Comparison of ENCODE assay signal across 9 mouse cellular contexts in the genomic region with DNA sequence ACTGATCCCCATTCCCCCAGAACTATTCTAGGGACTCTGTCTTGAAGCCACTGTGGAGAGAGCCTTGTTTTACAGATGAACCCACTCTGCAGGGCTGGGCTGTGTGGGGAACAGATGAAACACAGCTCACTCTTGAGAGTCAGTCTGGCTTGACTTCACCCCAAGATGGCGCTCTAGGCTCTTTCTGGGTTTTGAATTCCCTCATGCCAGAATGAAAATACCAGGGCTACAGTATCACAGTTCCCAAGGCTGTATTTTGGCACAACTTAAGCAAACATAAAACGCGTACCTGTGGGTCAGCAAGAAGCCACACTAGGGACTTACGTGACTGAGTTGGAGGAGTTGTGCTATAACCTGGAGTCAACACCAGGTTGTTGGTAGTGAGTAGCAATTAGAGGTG. TPM values are rescaled to one million over a fixed set of nuclear protein-coding genes. Genes with fewer than 3 reads are reported as not detected.
DNase-seq lines count a peak whose midpoint lies in the region; ATAC-seq lines count a peak whose summit lies in the region.
"Had no signal": no experiment of that assay in that cellular context is flagged by ENCODE, and none has a peak within 500 bp of the region (broad histone marks: within the 10 kb centered on the region; RNA-seq: fewer than 3 reads in every experiment).

No protein-coding gene starts in this region.

- H3K4me3 ChIP-seq in neural tube, embryonic 15.5 days (replicated peaks): no peak overlapping the region

- no peak overlapping the region for H3K9ac ChIP-seq in neural tube, embryonic 15.5 days (replicated peaks)

- no peak overlapping the region for H3K4me2 ChIP-seq in neural tube, embryonic 15.5 days

- peaks cover 14% of the 10 kb centered on the region; the same call in 1 of the 2 replicates for H3K36me3 ChIP-seq in neural tube, embryonic 15.5 days

- 43% methylated on average over 4 of the region's 4 CpGs for WGBS in neural tube, embryonic 15.5 days

- DNase-seq in neural tube, embryonic 10.5 days (ENCODE audit: extremely low spot score, low spot score): peak; percentile 42
- peak; percentile 64 for DNase-seq in ZHBTc4 (ENCODE audit: low read depth, low spot score)
- DNase-seq in embryo, embryonic 10.5 days (ENCODE audit: low spot score): peak; percentile 79
- DNase-seq in heart, postnatal 36 days: peak; percentile 81
- DNase-seq in layer of hippocampus, postnatal 14 days (ENCODE audit: low spot score in 2 of 2): peak; percentile 80 to 87
- DNase-seq in thymus, postnatal 14 days: peak; percentile 60

- intact Hi-C loops in heart, postnatal 36 days (cut with DNase I): loop anchor here (1.0 kb wide), 2 partner anchors 68 to 74 kb away; no protein-coding TSS in a partner anchor

- H3K27ac ChIP-seq in neural tube, embryonic 15.5 days (replicated peaks): no peak overlapping the region
- H3K27ac ChIP-seq: macrophage had no signal

- no peaks in the 10 kb centered on the region for H3K9me3 ChIP-seq in neural tube, embryonic 15.5 days (replicated peaks)

- no peaks in the 10 kb centered on the region for H3K27me3 ChIP-seq in neural tube, embryonic 15.5 days (replicated peaks)

- ATAC-seq in neural tube, embryonic 15.5 days (ENCODE audit: low FRiP score): no peak
- ATAC-seq in megakaryocyte, adult 5-6 weeks (ENCODE audit: poor library complexity, severe bottlenecking): peak; percentile 80

- 0 out of 2 replicates have a peak, but pooled peaks cover 8% of the 10 kb centered on the region for H3K4me1 ChIP-seq in neural tube, embryonic 15.5 days

RNA-seq across cellular contexts. Expression of gene Khk, which starts 8.9 kb away (rescaled TPM):
- polyA plus RNA-seq in neural tube, embryonic 15.5 days (2015; fragmentation: Nextera tagmentation; extraction: Ambion mirVana): 12.7 and 17.0 TPM in 2 replicates
- 10 to 100 TPM; 19.9 to 26.6 TPM for total RNA-seq in heart, postnatal 36 days (2021)
- total RNA-seq in layer of hippocampus, postnatal 14 days (2021): 10 to 100 TPM; 11.5 to 12.9 TPM
- 92.3 and 93.8 TPM in 2 replicates for total RNA-seq in megakaryocyte, adult 5-6 weeks (2015)
- total RNA-seq in megakaryocyte, adult 5-6 weeks (2017): 52.7 and 70.7 TPM in 2 replicates

RNA-seq across cellular contexts. Expression of gene Cgref1, which starts 15.3 kb away (rescaled TPM):
- polyA plus RNA-seq in neural tube, embryonic 15.5 days (2015; fragmentation: Nextera tagmentation; extraction: Ambion mirVana): 68.9 and 80.2 TPM in 2 replicates
- under 1 TPM; 0.70 to 0.89 TPM for total RNA-seq in heart, postnatal 36 days (2021)
- 10 to 100 TPM; 24.6 to 26.9 TPM for total RNA-seq in layer of hippocampus, postnatal 14 days (2021)
- total RNA-seq in megakaryocyte, adult 5-6 weeks (2015): not detected in 2 replicates
- not detected in 2 replicates for total RNA-seq in megakaryocyte, adult 5-6 weeks (2017)
- polyA plus RNA-seq: macrophage had no signal

RNA-seq across cellular contexts. Expression of gene Emilin1, which starts 16.9 kb away (rescaled TPM):
- polyA plus RNA-seq in neural tube, embryonic 15.5 days (2015; fragmentation: Nextera tagmentation; extraction: Ambion mirVana): 24.5 and 52.1 TPM in 2 replicates
- 10 to 100 TPM; 22.0 to 23.7 TPM for total RNA-seq in heart, postnatal 36 days (2021)
- total RNA-seq in layer of hippocampus, postnatal 14 days (2021): 1 to 10 TPM; 3.9 to 4.5 TPM
- 20.2 and 20.3 TPM in 2 replicates for total RNA-seq in megakaryocyte, adult 5-6 weeks (2015)
- 25.5 and 35.5 TPM in 2 replicates for total RNA-seq in megakaryocyte, adult 5-6 weeks (2017)

RNA-seq across cellular contexts. Expression of gene Ost4, which starts 22.5 kb away (rescaled TPM):
- polyA plus RNA-seq in neural tube, embryonic 15.5 days (2015; fragmentation: Nextera tagmentation; extraction: Ambion mirVana): 244 and 282 TPM in 2 replicates
- total RNA-seq in heart, postnatal 36 days (2021): 100 to 1,000 TPM; 143 to 152 TPM
- 100 to 1,000 TPM; 100 to 108 TPM for total RNA-seq in layer of hippocampus, postnatal 14 days (2021)
- 342 and 413 TPM in 2 replicates for total RNA-seq in megakaryocyte, adult 5-6 weeks (2015)
- 286 and 294 TPM in 2 replicates for total RNA-seq in megakaryocyte, adult 5-6 weeks (2017)

RNA-seq across cellular contexts. Expression of gene Preb, which starts 30.0 kb away (rescaled TPM):
- 124 and 125 TPM in 2 replicates for polyA plus RNA-seq in neural tube, embryonic 15.5 days (2015; fragmentation: Nextera tagmentation; extraction: Ambion mirVana)
- total RNA-seq in heart, postnatal 36 days (2021): 10 to 100 TPM; 81.0 to 86.9 TPM
- total RNA-seq in layer of hippocampus, postnatal 14 days (2021): 100 to 1,000 TPM; 129 to 131 TPM
- total RNA-seq in megakaryocyte, adult 5-6 weeks (2015): 66.3 and 72.1 TPM in 2 replicates
- total RNA-seq in megakaryocyte, adult 5-6 weeks (2017): 45.8 and 57.3 TPM in 2 replicates

Comparison
In these comparisons a context has a peak if more than half of its experiments do, and no peak if none do; other contexts are left out.
1. RNA of gene Cgref1, which starts 15.3 kb away (total RNA-seq): 24.6 to 26.9 TPM in layer of hippocampus, postnatal 14 days; 0.70 to 0.89 TPM in heart, postnatal 36 days and not detected in megakaryocyte, adult 5-6 weeks; every median in the first group is over 10 times any median in the second.
2. Peak in every context shown above with its lines, with median percentiles within 50 percentile points of each other: DNase-seq.